Mouse (Mus musculus): ENCODE measurements around the gene Tal1. TPM values are rescaled to one million over a fixed set of nuclear protein-coding genes. Genes with fewer than 3 reads are reported as not detected.

Tal1 gene
- total and polyA plus RNA-seq, 3 experiments, result 2.9 to 3.3 (median 3.1) TPM

GRCm38 (mm10) chr4:115056921-115057673 lies 871 bp downstream of the Tal1 start:
- TF ChIP-seq EP300 (IDR thresholded peaks at IDR 0.05; ENCODE audit: insufficient read depth, low read depth, low read length) (0 out of 2 replicates have a peak, but pooled peaks have one; percentile 12), CTCF (IDR thresholded peaks at IDR 0.05) (no peak), POLR2A (IDR thresholded peaks at IDR 0.05; ENCODE audit: insufficient read depth, low read depth, low read length) (peak; percentile 66)
- peaks cover 5% of the 10 kb centered on the region for H3K4me1 ChIP-seq (ENCODE audit: control insufficient read depth, insufficient read depth, low read length)
- peaks cover 13% of the 10 kb centered on the region for H3K27me3 ChIP-seq (ENCODE audit: control insufficient read depth, insufficient read depth, low read length)
- H3K27ac ChIP-seq, result peak overlapping the region; percentile 95
- peak in 1 of 2 experiments; percentile 74 for DNase-seq
- H3K79me2 ChIP-seq (replicated peaks; ENCODE audit: control insufficient read depth, insufficient read depth, low read length), result no peaks in the 10 kb centered on the region
- 2% methylated on average over 47 of the region's 48 CpGs for WGBS
- peak overlapping the region; percentile 65 for H3K4me3 ChIP-seq
- intact Hi-C loops (cut with DNase I), result loop anchor here (5.0 kb wide), 1 partner anchor 150 kb away; the partner anchor contains the start of gene Foxd2
- peak overlapping the region; percentile 87 for H3K9ac ChIP-seq (ENCODE audit: low read depth, low read length)
- H3K36me3 ChIP-seq (ENCODE audit: control insufficient read depth, insufficient read depth, low read length), result no peaks in the 10 kb centered on the region

- peak overlapping the region; percentile 65 for H3K4me3 ChIP-seq
- no peaks in the 10 kb centered on the region for H3K36me3 ChIP-seq (ENCODE audit: control insufficient read depth, insufficient read depth, low read length)
- H3K79me2 ChIP-seq (replicated peaks; ENCODE audit: control insufficient read depth, insufficient read depth, low read length), result no peaks in the 10 kb centered on the region
- peak; percentile 37 to 64 for DNase-seq
- H3K4me1 ChIP-seq (ENCODE audit: control insufficient read depth, insufficient read depth, low read length), result peaks cover 4% of the 10 kb centered on the region
- H3K9ac ChIP-seq (ENCODE audit: low read depth, low read length), result peak overlapping the region; percentile 87
- intact Hi-C loops (cut with DNase I), result loop anchor here (2.0 to 5.0 kb wide), 2 partner anchors 17 to 150 kb away; partner anchors contain the start of gene Foxd2
- H3K27me3 ChIP-seq (ENCODE audit: control insufficient read depth, insufficient read depth, low read length), result peaks cover 12% of the 10 kb centered on the region
- WGBS, result 3% methylated on average over 33 of the region's 33 CpGs
- no peak for TF ChIP-seq POLR2A (IDR thresholded peaks at IDR 0.05; ENCODE audit: insufficient read depth, low read depth, low read length)
- TF ChIP-seq EP300 (IDR thresholded peaks at IDR 0.05; ENCODE audit: insufficient read depth, low read depth, low read length), result no peak
- no peak for TF ChIP-seq CTCF (IDR thresholded peaks at IDR 0.05)
- peak overlapping the region; percentile 95 for H3K27ac ChIP-seq
These were observed 1.6 kb downstream of the Tal1 start for GRCm38 (mm10) chr4:115057674-115058316.

- H3K79me2 ChIP-seq (replicated peaks; ENCODE audit: control insufficient read depth, insufficient read depth, low read length), result no peaks in the 10 kb centered on the region
- peaks cover 2% of the 10 kb centered on the region; the same call in 1 of the 2 replicates for H3K4me1 ChIP-seq (ENCODE audit: control insufficient read depth, insufficient read depth, low read length)
- intact Hi-C loops (cut with DNase I), result loop anchor here (2.0 to 5.0 kb wide), 2 partner anchors 16 to 151 kb away; partner anchors contain the start of gene Foxd2
- H3K9ac ChIP-seq (ENCODE audit: low read depth, low read length), result peak overlapping the region; percentile 87
- no peak for TF ChIP-seq CTCF (IDR thresholded peaks at IDR 0.05)
- TF ChIP-seq EP300 (IDR thresholded peaks at IDR 0.05; ENCODE audit: insufficient read depth, low read depth, low read length), result no peak
- peak; percentile 49; the same call in 1 of the 2 replicates for TF ChIP-seq POLR2A (IDR thresholded peaks at IDR 0.05; ENCODE audit: insufficient read depth, low read depth, low read length)
- peak overlapping the region; percentile 65 for H3K4me3 ChIP-seq
- H3K36me3 ChIP-seq (ENCODE audit: control insufficient read depth, insufficient read depth, low read length), result no peaks in the 10 kb centered on the region
- peaks cover 11% of the 10 kb centered on the region for H3K27me3 ChIP-seq (ENCODE audit: control insufficient read depth, insufficient read depth, low read length)
- peak overlapping the region; percentile 95 for H3K27ac ChIP-seq
- WGBS, result 4% methylated on average over 20 of the region's 20 CpGs
- peak; percentile 54 to 58 for DNase-seq
These were observed 2.1 kb downstream of the Tal1 start for GRCm38 (mm10) chr4:115058317-115058761.

GRCm38 (mm10) chr4:115058871-115059590 lies 2.8 kb downstream of the Tal1 start:
- intact Hi-C loops (cut with DNase I), result loop anchor here (2.0 to 5.0 kb wide), 2 partner anchors 16 to 152 kb away; partner anchors contain the start of gene Foxd2
- Histone ChIP-seq H3K9ac (ENCODE audit: low read depth, low read length) (peak overlapping the region; percentile 59), H3K79me2 (replicated peaks; ENCODE audit: control insufficient read depth, insufficient read depth, low read length) (no peaks in the 10 kb centered on the region), H3K4me3 (peak overlapping the region; percentile 65), H3K36me3 (ENCODE audit: control insufficient read depth, insufficient read depth, low read length) (no peaks in the 10 kb centered on the region), H3K27me3 (ENCODE audit: control insufficient read depth, insufficient read depth, low read length) (peaks cover 14% of the 10 kb centered on the region), H3K4me1 (ENCODE audit: control insufficient read depth, insufficient read depth, low read length) (peaks cover 4% of the 10 kb centered on the region; the same call in 1 of the 2 replicates), H3K27ac (peak overlapping the region; percentile 95)
- 9% methylated on average over 23 of the region's 23 CpGs for WGBS
- DNase-seq, result peak; percentile 39 to 56
- no peak; the same call in 1 of the 2 replicates for TF ChIP-seq POLR2A (IDR thresholded peaks at IDR 0.05; ENCODE audit: insufficient read depth, low read depth, low read length)
- TF ChIP-seq EP300 (IDR thresholded peaks at IDR 0.05; ENCODE audit: insufficient read depth, low read depth, low read length), result no peak
- TF ChIP-seq CTCF (IDR thresholded peaks at IDR 0.05), result no peak

- Histone ChIP-seq H3K4me3 (peak overlapping the region; percentile 40), H3K27me3 (ENCODE audit: control insufficient read depth, insufficient read depth, low read length) (peaks cover 14% of the 10 kb centered on the region), H3K4me1 (ENCODE audit: control insufficient read depth, insufficient read depth, low read length) (peaks cover 4% of the 10 kb centered on the region; the same call in 1 of the 2 replicates), H3K9ac (ENCODE audit: low read depth, low read length) (peak overlapping the region; percentile 47), H3K27ac (peak overlapping the region; percentile 95), H3K79me2 (replicated peaks; ENCODE audit: control insufficient read depth, insufficient read depth, low read length) (no peaks in the 10 kb centered on the region), H3K36me3 (ENCODE audit: control insufficient read depth, insufficient read depth, low read length) (no peaks in the 10 kb centered on the region)
- intact Hi-C loops (cut with DNase I), result loop anchor here (2.0 to 5.0 kb wide), 2 partner anchors 15 to 153 kb away; partner anchors contain the start of gene Foxd2
- WGBS, result 24% methylated on average over 12 of the region's 12 CpGs
- peak; percentile 50 to 52 for DNase-seq
- peak; percentile 43 for TF ChIP-seq POLR2A (IDR thresholded peaks at IDR 0.05; ENCODE audit: insufficient read depth, low read depth, low read length)
- TF ChIP-seq EP300 (IDR thresholded peaks at IDR 0.05; ENCODE audit: insufficient read depth, low read depth, low read length), result peak; percentile 21; the same call in 1 of the 2 replicates
- TF ChIP-seq CTCF (IDR thresholded peaks at IDR 0.05), result no peak
These were observed 3.6 kb downstream of the Tal1 start for GRCm38 (mm10) chr4:115059871-115060270.

Measured in heart, adult 2 months (tissue).